In genomic region chr11:75716661-75717325, GRCm38 (mm10) we compare ENCODE assay signal across 12 mouse cellular contexts.
"Had no signal": no experiment of that assay in that cellular context is flagged by ENCODE, and none has a peak within 500 bp of the region (broad histone marks: within the 10 kb centered on the region; RNA-seq: fewer than 3 reads in every experiment).

No protein-coding gene starts in this region.

- H3K27ac ChIP-seq: limb, embryonic 13.5 days; liver, embryonic 15.5 days; midbrain, embryonic 13.5 days; neural tube, embryonic 15.5 days had no signal

- DNase-seq: kidney, adult 8-10 months; kidney, postnatal 36 days; left cerebral cortex, postnatal 4 days; lung, postnatal 10 days; right cerebral cortex, adult 18-20 months; thymus, adult 18-20 months; thymus, postnatal 14 days had no signal

- H3K4me3 ChIP-seq: limb, embryonic 13.5 days; liver, embryonic 15.5 days; midbrain, embryonic 13.5 days; myocyte; neural tube, embryonic 15.5 days had no signal

- H3K4me2 ChIP-seq: limb, embryonic 13.5 days; liver, embryonic 15.5 days; midbrain, embryonic 13.5 days; neural tube, embryonic 15.5 days had no signal

- H3K9me3 ChIP-seq: liver, embryonic 15.5 days had no signal

- H3K4me1 ChIP-seq: limb, embryonic 13.5 days; liver, embryonic 15.5 days; midbrain, embryonic 13.5 days; neural tube, embryonic 15.5 days had no signal

- H3K27me3 ChIP-seq: limb, embryonic 13.5 days; liver, embryonic 15.5 days; midbrain, embryonic 13.5 days; neural tube, embryonic 15.5 days had no signal

- H3K36me3 ChIP-seq: limb, embryonic 13.5 days; midbrain, embryonic 13.5 days; neural tube, embryonic 15.5 days had no signal

- H3K9ac ChIP-seq: limb, embryonic 13.5 days; liver, embryonic 15.5 days; midbrain, embryonic 13.5 days; neural tube, embryonic 15.5 days had no signal

- ATAC-seq: midbrain, embryonic 13.5 days had no signal
